Mouse (Mus musculus) cerebellum, adult 2 months (tissue): ENCODE results near the gene Crocc2. TPM values are rescaled to one million over a fixed set of nuclear protein-coding genes. Genes with fewer than 3 reads are reported as not detected.

ENCODE experiments used
- DNase-seq, 2 experiments: peaks; one replicate each; pipeline ENCODE4 v3.0.0; 2021
- H3K27ac ChIP-seq: fragments of 200-500 bp; 2 replicates; pipeline ENCODE4 v1.5.1; 2012; ENCODE audit warnings: low read length, control low read depth, inconsistent platforms; ENCODE audit not compliant: insufficient read depth
- H3K27me3 ChIP-seq: fragments of 200-500 bp; 2 replicates; pipeline ENCODE4 v1.6.1; 2012; ENCODE audit warnings: inconsistent platforms, mild to moderate bottlenecking, low read length, moderate library complexity; ENCODE audit not compliant: control insufficient read depth, insufficient read depth
- H3K4me1 ChIP-seq: fragments of 200-500 bp; 2 replicates; pipeline ENCODE4 v1.6.1; 2011; ENCODE audit warnings: low read length; ENCODE audit not compliant: control insufficient read depth, insufficient read depth
- H3K4me3 ChIP-seq: fragments of 200-500 bp; replicated peaks from 2 replicates; pipeline ENCODE3; 2011; ENCODE audit warnings: mild to moderate bottlenecking, low read depth, low read length, control low read depth; ENCODE audit not compliant: insufficient read depth
- CTCF ChIP-seq: fragments of 200-500 bp; IDR thresholded peaks from 2 replicates; pipeline ENCODE4 v1.5.1; 2011; ENCODE audit warnings: low read depth, mild to moderate bottlenecking, control low read depth, low read length, moderate library complexity, borderline replicate concordance; ENCODE audit not compliant: insufficient read depth
- POLR2A ChIP-seq: fragments of 200-500 bp; IDR thresholded peaks from 2 replicates; pipeline ENCODE4 v1.6.1; 2011; ENCODE audit warnings: low read length, control low read depth, borderline replicate concordance; ENCODE audit not compliant: insufficient read depth
- WGBS: fragments of 180-500 bp; shearing (Covaris S2); methylation state at CpG from one replicate; pipeline ENCODE4 v1.1.7; 2018; 5-methylcytosine and 5-hydroxymethylcytosine counted together
- polyA plus RNA-seq: library from polyadenylated mRNA; depleted of rRNA; stranded (reverse); fragments of >200 nt; gene quantifications from 2 replicates; pipeline ENCODE4 v1.2.3, GENCODE M21; 2012

Crocc2 gene
- polyA plus RNA-seq, 1 experiment = 0.28 TPM

GRCm38 (mm10) chr1:93225226-93225625, 56.7 kb downstream of the Crocc2 start:
- Histone ChIP-seq H3K4me1 (peaks cover 21% of the 10 kb centered on the region), H3K27ac (no peak overlapping the region), H3K27me3 (no peaks in the 10 kb centered on the region), H3K4me3 (no peak overlapping the region)
- no peak for DNase-seq
- 50% methylated on average over 4 of the region's 4 CpGs for WGBS
- TF ChIP-seq POLR2A = no peak

- no peak overlapping the region for H3K27ac ChIP-seq
- no peak for DNase-seq
- H3K27me3 ChIP-seq = no peaks in the 10 kb centered on the region
- H3K4me1 ChIP-seq = peaks cover 21% of the 10 kb centered on the region
- no peak overlapping the region for H3K4me3 ChIP-seq
- no peak for TF ChIP-seq POLR2A
- no peak for TF ChIP-seq CTCF
- WGBS = 57% methylated on average over 5 of the region's 5 CpGs
Observed at GRCm38 (mm10) chr1:93225731-93226520, 57.4 kb downstream of the Crocc2 start.

GRCm38 (mm10) chr1:93227303-93227975, 58.9 kb downstream of the Crocc2 start:
- Histone ChIP-seq H3K4me1 (peaks cover 21% of the 10 kb centered on the region), H3K27me3 (no peaks in the 10 kb centered on the region), H3K27ac (no peak overlapping the region), H3K4me3 (no peak overlapping the region)
- TF ChIP-seq CTCF = no peak
- no peak for TF ChIP-seq POLR2A
- peak; percentile 52 to 59 for DNase-seq
- 15% methylated on average over 7 of the region's 7 CpGs for WGBS

DNA sequence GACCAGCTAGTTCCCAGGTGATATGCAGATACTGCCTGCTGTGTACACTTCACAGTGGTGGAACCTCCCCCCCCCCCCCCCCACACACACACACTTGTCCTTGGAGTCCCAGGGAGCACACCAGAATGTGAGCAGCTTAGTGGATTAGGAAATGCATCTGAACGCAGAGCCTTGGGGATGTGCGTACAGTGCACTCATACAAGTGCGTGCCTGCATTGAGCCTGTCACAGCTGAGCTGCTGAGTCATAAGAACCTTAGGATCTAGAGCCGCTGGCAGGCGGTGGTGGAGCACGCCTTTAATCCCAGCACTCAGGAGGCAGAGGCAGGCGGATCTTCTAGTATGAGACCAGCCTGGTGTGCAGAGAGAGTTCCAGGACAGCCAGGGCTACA, 59.4 kb downstream of the Crocc2 start:
- Histone ChIP-seq H3K27ac (no peak overlapping the region), H3K4me3 (no peak overlapping the region), H3K27me3 (no peaks in the 10 kb centered on the region), H3K4me1 (peaks cover 21% of the 10 kb centered on the region)
- TF ChIP-seq POLR2A = no peak
- TF ChIP-seq CTCF = no peak
- DNase-seq = no peak
- 92% methylated on average over 7 of the region's 7 CpGs for WGBS

DNA sequence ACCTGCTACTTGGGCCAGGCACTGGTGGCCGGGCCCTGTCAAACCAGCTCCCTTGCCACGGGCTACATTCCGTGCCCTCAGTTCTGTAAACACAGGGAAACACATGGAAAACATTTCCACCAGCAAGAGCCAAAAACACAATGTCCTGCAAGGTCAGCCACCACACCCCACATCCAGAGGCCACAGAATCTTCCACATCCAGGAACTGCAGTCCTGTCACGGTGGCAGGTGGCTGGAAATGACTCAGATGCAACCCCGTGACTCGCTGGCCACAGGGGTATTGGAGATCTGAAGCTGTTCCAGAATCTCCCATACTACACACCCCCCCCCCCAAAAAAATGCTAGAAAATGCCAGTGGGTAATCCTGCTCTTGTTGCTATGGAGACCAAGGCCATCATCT, 60.7 kb downstream of the Crocc2 start:
- no peak for DNase-seq
- Histone ChIP-seq H3K27ac (no peak overlapping the region), H3K4me1 (peaks cover 21% of the 10 kb centered on the region), H3K27me3 (no peaks in the 10 kb centered on the region), H3K4me3 (no peak overlapping the region)
- 63% methylated on average over 6 of the region's 6 CpGs for WGBS
- TF ChIP-seq CTCF (no peak), POLR2A (no peak)

- WGBS = 57% methylated on average over 4 of the region's 4 CpGs
- peaks cover 21% of the 10 kb centered on the region for H3K4me1 ChIP-seq
- no peak for DNase-seq
- no peak for TF ChIP-seq CTCF
- no peak for TF ChIP-seq POLR2A
- H3K4me3 ChIP-seq = no peak overlapping the region
- no peak overlapping the region for H3K27ac ChIP-seq
- H3K27me3 ChIP-seq = no peaks in the 10 kb centered on the region
Observed at GRCm38 (mm10) chr1:93229626-93230025, 61.1 kb downstream of the Crocc2 start.

- no peaks in the 10 kb centered on the region for H3K4me1 ChIP-seq
- peak within 1 kb of the TSS; percentile 0; the same call in 1 of the 2 replicates for H3K27ac ChIP-seq
- TF ChIP-seq POLR2A (peak; percentile 90), CTCF (no peak)
- peak within 1 kb of the TSS; percentile 64 for H3K4me3 ChIP-seq
- no peaks in the 10 kb centered on the region for H3K27me3 ChIP-seq
- peak; percentile 88 for DNase-seq
- 1% methylated on average over 99 of the region's 100 CpGs for WGBS
Observed at GRCm38 (mm10) chr1:93235576-93236544, 67.3 kb downstream of the Crocc2 start, which contains the start of gene Sned1. Gene Sned1 (plus strand): TSS chr1:93235841.
